Mouse (Mus musculus): ENCODE data around the gene Stk38l. TPM values are rescaled to one million over a fixed set of nuclear protein-coding genes. Genes with fewer than 3 reads are reported as not detected.
"Not testable (repeated sequence)": the region's sequence is repeated elsewhere in the genome, so short reads cannot be mapped to it uniquely, and the experiment has no call there.

Gene Stk38l
- polyA plus RNA-seq, 1 experiment, result 1.2 TPM

DNA sequence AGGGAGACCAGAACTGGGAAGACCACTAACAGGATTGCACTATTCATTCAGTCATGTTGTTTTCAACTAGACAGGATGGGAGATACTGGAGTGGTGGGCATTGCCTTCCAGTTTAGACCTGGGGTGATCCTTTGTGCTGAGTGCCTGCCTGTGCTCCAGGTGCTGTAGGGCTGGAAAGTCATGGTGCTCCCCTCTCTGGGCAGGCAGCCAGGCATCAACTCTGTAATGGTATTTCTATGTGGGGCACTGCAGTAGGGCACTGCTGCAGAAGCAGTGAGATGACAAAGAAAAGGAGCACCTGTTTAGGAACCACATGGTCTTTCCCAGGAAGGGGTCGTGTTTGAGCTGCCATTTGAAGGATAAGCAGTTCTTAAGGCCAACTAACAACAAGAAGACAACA is 7.9 kb downstream of the Stk38l start:
- no peaks in the 10 kb centered on the region for H3K36me3 ChIP-seq (ENCODE audit: control insufficient read depth, insufficient read depth, low read length)
- no peak overlapping the region for H3K27ac ChIP-seq (ENCODE audit: insufficient read depth, low read length)
- no peak overlapping the region for H3K4me3 ChIP-seq (ENCODE audit: extremely low read depth, insufficient read depth, insufficient read length)
- no peak for TF ChIP-seq CTCF (IDR thresholded peaks at IDR 0.05; ENCODE audit: extremely low read depth, insufficient read depth, insufficient read length, insufficient replicate concordance)
- no peak for TF ChIP-seq POLR2A (IDR thresholded peaks at IDR 0.05; ENCODE audit: low read depth, low read length)
- 65% methylated on average over 1 of the region's 1 CpGs for WGBS
- no peak for DNase-seq (ENCODE audit: low read depth in 1 of 2, low spot score in 2 of 2)
- no peaks in the 10 kb centered on the region for H3K27me3 ChIP-seq (ENCODE audit: control insufficient read depth, insufficient read depth, low read length)
- H3K4me1 ChIP-seq (ENCODE audit: control insufficient read depth, insufficient read depth, insufficient read length), result peaks cover 9% of the 10 kb centered on the region; the same call in 1 of the 2 replicates

DNA sequence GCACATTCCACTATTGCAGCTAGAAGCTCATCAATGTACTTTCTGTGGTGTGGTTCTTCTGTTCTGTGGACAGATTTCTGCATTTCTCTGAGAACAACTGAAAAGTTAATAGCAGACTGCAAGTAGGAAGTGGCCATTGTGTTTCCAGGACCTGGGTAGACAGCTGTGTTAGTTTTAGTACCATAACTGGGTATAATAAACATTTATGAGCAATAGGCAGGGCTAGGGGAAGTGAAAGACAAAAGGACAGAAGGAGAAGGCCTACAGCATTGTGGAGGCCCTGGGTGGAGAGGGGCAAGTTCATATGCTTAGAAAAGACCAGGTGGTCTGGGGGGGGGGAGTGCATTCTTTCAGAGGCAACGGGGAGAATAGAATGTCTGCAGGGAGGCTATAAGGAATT is 8.8 kb downstream of the Stk38l start:
- TF ChIP-seq POLR2A (IDR thresholded peaks at IDR 0.05; ENCODE audit: low read depth, low read length) (no peak), CTCF (IDR thresholded peaks at IDR 0.05; ENCODE audit: extremely low read depth, insufficient read depth, insufficient read length, insufficient replicate concordance) (no peak)
- Histone ChIP-seq H3K27ac (ENCODE audit: insufficient read depth, low read length) (no peak overlapping the region), H3K36me3 (ENCODE audit: control insufficient read depth, insufficient read depth, low read length) (no peaks in the 10 kb centered on the region), H3K27me3 (ENCODE audit: control insufficient read depth, insufficient read depth, low read length) (no peaks in the 10 kb centered on the region), H3K4me3 (ENCODE audit: extremely low read depth, insufficient read depth, insufficient read length) (no peak overlapping the region), H3K4me1 (ENCODE audit: control insufficient read depth, insufficient read depth, insufficient read length) (peaks cover 9% of the 10 kb centered on the region; the same call in 1 of the 2 replicates)
- 54% methylated on average over 1 of the region's 1 CpGs for WGBS
- no peak for DNase-seq (ENCODE audit: low read depth in 1 of 2, low spot score in 2 of 2)

DNA sequence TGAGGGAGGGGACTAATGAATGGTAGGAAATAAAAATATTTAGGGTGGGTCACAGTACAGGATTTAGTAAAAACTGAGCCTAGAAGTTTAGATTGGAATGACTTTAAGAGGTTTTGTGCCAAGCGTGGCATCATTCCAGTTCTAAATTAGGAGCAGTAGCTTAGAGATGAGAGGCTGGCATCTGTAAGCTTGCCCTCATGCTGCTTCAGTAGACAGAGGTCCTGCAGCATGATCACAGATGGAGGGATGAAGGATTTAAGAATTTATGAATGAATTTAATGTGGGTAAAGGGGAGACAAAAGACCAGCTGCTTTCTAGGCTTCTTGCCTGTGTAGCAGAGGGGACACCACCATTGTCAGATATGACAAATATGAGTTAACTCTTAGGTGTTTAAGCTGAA is 14.1 kb downstream of the Stk38l start:
- DNase-seq (ENCODE audit: low read depth in 1 of 2, low spot score in 2 of 2), result no peak
- TF ChIP-seq CTCF (IDR thresholded peaks at IDR 0.05; ENCODE audit: extremely low read depth, insufficient read depth, insufficient read length, insufficient replicate concordance) (no peak), POLR2A (IDR thresholded peaks at IDR 0.05; ENCODE audit: low read depth, low read length) (no peak)
- no peaks in the 10 kb centered on the region for H3K36me3 ChIP-seq (ENCODE audit: control insufficient read depth, insufficient read depth, low read length)

DNA sequence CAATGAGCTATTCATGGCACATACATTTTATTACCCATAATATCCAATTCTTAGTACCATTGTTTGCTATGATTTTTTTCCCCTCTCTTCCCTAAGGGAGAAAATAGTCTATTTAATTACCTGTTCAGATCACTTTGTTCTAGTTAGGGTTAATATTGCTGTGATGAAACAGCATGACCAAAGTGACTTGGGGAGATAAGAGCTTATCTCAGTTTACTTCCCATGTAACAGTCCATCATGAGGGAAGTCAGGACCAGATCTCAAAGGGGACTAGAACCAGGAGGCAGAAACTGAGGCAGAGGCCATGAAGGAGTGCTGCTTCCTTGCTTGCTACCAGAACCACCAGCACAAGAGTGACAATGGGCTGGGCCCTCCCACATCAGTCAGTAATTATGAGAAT is 15.9 kb downstream of the Stk38l start:
- H3K4me1 ChIP-seq (ENCODE audit: control insufficient read depth, insufficient read depth, insufficient read length), result no peaks in the 10 kb centered on the region
- H3K27me3 ChIP-seq (ENCODE audit: control insufficient read depth, insufficient read depth, low read length), result no peaks in the 10 kb centered on the region
- no peak for DNase-seq (ENCODE audit: low read depth in 1 of 2, low spot score in 2 of 2)
- TF ChIP-seq POLR2A (IDR thresholded peaks at IDR 0.05; ENCODE audit: low read depth, low read length), result no peak
- TF ChIP-seq CTCF (IDR thresholded peaks at IDR 0.05; ENCODE audit: extremely low read depth, insufficient read depth, insufficient read length, insufficient replicate concordance), result no peak
- no peak overlapping the region for H3K27ac ChIP-seq (ENCODE audit: insufficient read depth, low read length)
- no peak overlapping the region for H3K4me3 ChIP-seq (ENCODE audit: extremely low read depth, insufficient read depth, insufficient read length)
- H3K36me3 ChIP-seq (ENCODE audit: control insufficient read depth, insufficient read depth, low read length), result no peaks in the 10 kb centered on the region

More for the DNA sequence above, 14.1 kb downstream of the Stk38l start:
- WGBS, result 83% methylated on average over 1 of the region's 1 CpGs
- peaks cover 2% of the 10 kb centered on the region; the same call in 1 of the 2 replicates for H3K4me1 ChIP-seq (ENCODE audit: control insufficient read depth, insufficient read depth, insufficient read length)
- no peak overlapping the region for H3K4me3 ChIP-seq (ENCODE audit: extremely low read depth, insufficient read depth, insufficient read length)
- no peaks in the 10 kb centered on the region for H3K27me3 ChIP-seq (ENCODE audit: control insufficient read depth, insufficient read depth, low read length)
- no peak overlapping the region for H3K27ac ChIP-seq (ENCODE audit: insufficient read depth, low read length)

DNA sequence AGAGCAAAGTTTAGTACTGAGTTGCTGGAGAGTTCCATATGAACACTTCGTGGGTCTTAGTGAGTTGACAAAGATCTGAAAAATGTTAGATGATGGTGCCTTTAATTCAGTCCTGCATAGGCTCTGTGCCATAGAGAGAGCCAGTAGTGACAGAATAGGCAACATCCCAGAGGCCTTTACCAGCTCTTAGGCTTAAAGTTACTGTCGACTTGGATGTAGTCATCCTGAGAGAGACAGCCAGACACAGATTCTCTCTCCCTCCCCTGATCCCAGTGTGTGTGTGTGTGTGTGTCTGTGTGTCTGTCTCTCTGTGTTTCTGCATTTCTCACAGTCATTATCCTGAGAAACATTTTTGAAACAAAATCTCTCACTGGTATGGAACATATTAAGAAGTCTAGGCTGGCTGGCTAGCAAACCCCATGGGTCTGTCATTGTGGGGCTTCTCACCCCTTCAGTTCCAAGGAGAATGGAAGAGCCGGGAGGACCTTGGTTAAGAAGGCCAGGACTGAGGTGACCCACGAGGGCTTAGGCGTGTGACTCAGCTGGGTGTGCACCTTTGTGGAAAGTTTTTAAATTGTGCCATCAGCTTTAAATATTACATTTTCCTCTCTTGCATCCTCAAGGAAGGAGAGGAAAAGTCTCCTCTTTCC is 17.3 kb downstream of the Stk38l start:
- Histone ChIP-seq H3K4me1 (ENCODE audit: control insufficient read depth, insufficient read depth, insufficient read length) (no peaks in the 10 kb centered on the region), H3K27ac (ENCODE audit: insufficient read depth, low read length) (no peak overlapping the region), H3K36me3 (ENCODE audit: control insufficient read depth, insufficient read depth, low read length) (no peaks in the 10 kb centered on the region), H3K4me3 (ENCODE audit: extremely low read depth, insufficient read depth, insufficient read length) (no peak overlapping the region), H3K27me3 (ENCODE audit: control insufficient read depth, insufficient read depth, low read length) (no peaks in the 10 kb centered on the region)
- DNase-seq (ENCODE audit: low read depth in 1 of 2, low spot score in 2 of 2), result no peak
- TF ChIP-seq POLR2A (IDR thresholded peaks at IDR 0.05; ENCODE audit: low read depth, low read length) (no peak), CTCF (IDR thresholded peaks at IDR 0.05; ENCODE audit: extremely low read depth, insufficient read depth, insufficient read length, insufficient replicate concordance) (no peak)
- 91% methylated on average over 5 of the region's 5 CpGs for WGBS

DNA sequence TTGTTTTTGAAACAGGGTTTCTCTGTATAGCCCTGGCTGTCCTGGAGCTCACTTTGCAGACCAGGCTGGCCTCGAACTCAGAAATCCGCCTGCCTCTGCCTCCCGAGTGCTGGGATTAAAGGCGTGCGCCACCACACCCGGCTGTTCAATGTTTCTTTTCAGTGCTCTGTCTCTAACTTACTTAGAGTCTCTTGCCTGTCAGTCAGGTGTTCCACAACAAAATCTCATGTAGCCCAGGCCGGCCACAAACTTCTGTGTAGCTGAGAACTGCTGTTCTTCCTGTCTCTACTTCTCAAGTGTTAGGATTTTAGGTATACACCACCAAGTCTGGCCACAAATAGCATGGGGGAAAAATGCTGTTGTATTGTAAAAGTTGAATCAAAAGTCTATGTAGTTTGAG is 19.5 kb downstream of the Stk38l start:
- not testable (repeated sequence) for H3K4me1 ChIP-seq (ENCODE audit: control insufficient read depth, insufficient read depth, insufficient read length); H3K27ac ChIP-seq (ENCODE audit: insufficient read depth, low read length); DNase-seq (ENCODE audit: low read depth in 1 of 2, low spot score in 2 of 2); H3K27me3 ChIP-seq (ENCODE audit: control insufficient read depth, insufficient read depth, low read length); H3K4me3 ChIP-seq (ENCODE audit: extremely low read depth, insufficient read depth, insufficient read length); H3K36me3 ChIP-seq (ENCODE audit: control insufficient read depth, insufficient read depth, low read length)
- WGBS, result 71% methylated on average over 7 of the region's 7 CpGs

DNA sequence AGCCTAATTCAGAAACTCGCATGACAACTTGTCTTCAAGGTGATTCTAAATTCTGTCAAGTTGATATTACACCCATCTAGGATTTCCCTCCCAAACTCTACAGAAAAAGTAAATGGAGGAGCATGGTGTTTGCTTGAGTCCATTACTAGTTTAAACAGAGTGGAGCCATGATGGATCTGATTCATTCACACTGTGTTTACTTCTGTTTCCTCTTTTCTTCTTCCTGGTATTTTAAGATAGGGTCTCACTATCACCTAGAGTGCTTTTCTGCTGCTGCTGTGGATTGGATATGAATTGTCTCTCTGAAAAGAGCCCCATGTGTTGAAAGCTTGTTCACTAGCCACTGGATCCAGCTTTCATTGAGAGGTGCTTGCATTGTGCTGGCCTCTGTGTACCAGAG is 20.4 kb downstream of the Stk38l start:
- Histone ChIP-seq H3K27me3 (ENCODE audit: control insufficient read depth, insufficient read depth, low read length) (no peaks in the 10 kb centered on the region), H3K4me1 (ENCODE audit: control insufficient read depth, insufficient read depth, insufficient read length) (no peaks in the 10 kb centered on the region), H3K36me3 (ENCODE audit: control insufficient read depth, insufficient read depth, low read length) (no peaks in the 10 kb centered on the region), H3K27ac (ENCODE audit: insufficient read depth, low read length) (no peak overlapping the region), H3K4me3 (ENCODE audit: extremely low read depth, insufficient read depth, insufficient read length) (no peak overlapping the region)
- DNase-seq (ENCODE audit: low read depth in 1 of 2, low spot score in 2 of 2), result no peak
- no peak for TF ChIP-seq CTCF (IDR thresholded peaks at IDR 0.05; ENCODE audit: extremely low read depth, insufficient read depth, insufficient read length, insufficient replicate concordance)
- no peak for TF ChIP-seq POLR2A (IDR thresholded peaks at IDR 0.05; ENCODE audit: low read depth, low read length)
- 86% methylated on average over 1 of the region's 1 CpGs for WGBS
